Mouse (Mus musculus) cerebellum, adult 8-10 months (tissue): ENCODE data around the gene Tnnt3.
A peak's percentile ranks its signal among the peaks of the same experiment; 100 is the strongest.

Experiments
- DNase-seq: peaks from one replicate; pipeline ENCODE4 v3.0.0; 2022

Tnnt3 gene

DNA sequence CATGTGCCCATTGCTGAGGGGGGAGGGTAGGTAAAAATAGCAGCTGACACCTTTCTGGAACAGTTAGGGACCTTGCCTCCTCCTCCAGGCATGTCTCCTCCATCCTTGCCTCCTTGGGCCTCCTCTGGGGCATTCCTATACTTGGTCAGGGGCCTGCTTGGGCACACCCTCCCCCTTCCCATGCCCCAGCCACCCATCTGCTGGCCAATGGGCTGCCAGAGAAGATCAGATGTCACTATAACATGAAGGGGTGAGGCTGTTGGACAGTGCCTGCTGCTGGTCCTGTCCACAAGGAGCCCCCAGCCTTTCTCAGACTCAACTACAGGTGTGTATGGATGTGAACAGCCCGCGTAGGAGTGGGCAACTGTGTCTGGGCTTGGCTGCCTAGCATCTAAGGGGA is at the start of gene Tnnt3:
Gene Tnnt3 (plus strand): TSS at position 262 of the 400 bp plus-strand sequence.
- DNase-seq = no peak

DNA sequence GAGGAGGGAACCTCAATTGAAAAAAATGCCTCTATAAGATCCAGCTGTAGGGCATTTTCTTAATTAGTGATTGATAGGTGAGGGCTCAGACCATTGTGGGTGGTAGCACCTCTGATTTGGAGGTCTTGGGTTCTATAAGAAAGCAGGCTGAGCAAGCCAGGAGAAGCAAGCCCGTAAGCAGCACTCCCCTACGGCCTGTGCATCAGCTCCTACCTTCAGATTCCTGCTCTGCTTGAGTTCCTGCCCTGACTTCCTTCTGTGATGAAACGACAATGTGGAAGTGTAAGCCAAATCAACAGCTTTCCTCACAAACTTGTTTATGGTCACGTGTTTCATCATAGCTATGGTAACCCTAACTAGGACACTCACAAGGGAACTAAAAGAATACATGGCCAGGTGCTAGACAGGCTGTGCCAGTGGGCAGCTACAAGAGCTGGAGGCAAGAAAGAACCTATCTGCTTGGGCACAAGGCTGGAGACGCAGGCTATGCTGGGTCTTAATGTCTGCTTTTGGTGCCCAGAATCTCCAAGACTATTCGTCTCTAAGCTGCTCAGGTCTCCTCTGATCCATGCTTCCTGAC is 49.5 kb upstream of the Tnnt3 start:
- no peak for DNase-seq

DNA sequence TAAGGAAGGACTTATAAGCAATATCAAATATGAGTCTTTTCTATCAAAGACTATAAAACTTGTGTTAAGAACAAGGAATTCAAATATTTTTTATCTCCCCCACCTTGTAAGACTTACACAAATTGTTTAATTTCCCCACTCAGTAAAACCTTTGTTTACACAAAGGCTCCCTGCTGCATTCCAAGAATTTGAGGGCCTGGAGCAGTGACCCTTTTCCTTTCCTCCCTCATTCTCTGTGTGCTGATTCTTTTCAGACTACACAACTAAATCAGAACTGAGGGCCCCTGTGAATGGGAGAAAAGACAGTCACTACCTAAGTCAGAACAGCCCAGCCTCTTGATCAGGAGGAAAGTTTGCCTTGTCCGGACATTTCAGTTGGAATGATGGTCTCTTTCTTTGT is 43.9 kb upstream of the Tnnt3 start:
- DNase-seq = no peak

DNA sequence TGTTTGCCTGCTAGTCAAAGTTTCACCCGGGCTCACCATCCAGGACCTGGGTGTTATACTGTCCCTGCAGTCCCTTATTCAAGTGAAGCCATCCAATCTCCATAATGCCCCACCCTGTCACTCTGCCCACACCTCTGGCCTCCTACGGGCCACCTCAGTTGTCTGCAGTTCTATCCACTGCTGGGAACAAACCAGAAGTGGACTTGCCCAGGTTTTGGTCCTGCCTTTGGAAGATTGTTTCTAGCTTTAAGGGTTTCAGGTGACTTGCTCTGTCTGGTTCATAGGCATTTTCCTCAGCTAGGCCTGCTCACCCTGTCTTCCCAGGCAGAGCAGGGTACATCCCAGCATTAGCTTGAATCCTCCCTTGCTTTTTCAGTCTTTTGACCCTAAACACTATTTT is 43.4 kb upstream of the Tnnt3 start:
- no peak for DNase-seq

DNA sequence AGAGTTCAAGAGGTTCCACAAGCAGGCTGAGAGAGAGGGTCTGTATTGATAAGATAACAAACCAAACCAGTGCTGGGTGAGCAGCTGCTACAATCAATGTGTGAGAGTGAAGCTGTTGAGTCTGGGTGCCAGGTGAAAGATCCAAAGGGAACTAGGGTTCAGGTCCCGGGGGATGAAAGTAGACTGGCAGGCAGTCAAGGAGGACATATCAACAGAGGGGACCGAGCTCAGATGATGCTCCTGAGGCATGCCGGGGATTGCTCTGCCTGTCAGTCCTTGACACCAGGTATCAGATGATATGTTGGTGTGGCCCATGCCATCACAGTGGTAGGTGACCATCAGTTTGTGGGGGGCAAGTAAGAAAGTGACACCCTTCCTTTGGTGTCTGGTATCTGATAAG is 41.8 kb upstream of the Tnnt3 start:
- DNase-seq = no peak

DNA sequence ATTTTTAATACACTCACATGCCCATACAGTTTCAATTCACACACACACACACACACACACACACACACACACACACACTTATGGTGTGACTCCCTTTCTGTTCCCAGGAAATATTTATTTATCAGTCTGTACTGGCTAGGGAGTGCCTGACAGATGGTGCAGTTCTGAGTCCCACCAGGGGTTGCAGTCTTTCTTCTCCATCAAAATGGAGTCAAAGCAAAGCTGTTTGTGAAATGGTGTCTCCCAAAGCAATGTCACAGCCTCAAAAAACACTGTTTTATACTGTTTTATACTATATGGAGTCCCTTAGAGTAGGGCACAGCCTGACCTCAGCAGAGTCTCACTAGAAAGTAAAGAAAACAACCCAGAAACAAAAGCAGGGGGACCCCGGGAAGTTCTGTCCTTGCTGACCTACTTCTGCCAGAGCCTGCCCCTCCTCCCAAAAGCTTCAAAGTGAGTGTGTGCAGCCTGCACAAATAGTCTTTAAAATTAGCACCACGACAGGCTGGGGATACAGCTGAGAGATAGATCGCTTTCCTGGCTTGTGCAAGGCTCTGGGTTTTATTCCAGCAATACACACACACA is 41.3 kb upstream of the Tnnt3 start:
- DNase-seq = peak; percentile 76

- no peak for DNase-seq
Measured at GRCm38 (mm10) chr7:142458026-142458425, 40.6 kb upstream of the Tnnt3 start.

DNA sequence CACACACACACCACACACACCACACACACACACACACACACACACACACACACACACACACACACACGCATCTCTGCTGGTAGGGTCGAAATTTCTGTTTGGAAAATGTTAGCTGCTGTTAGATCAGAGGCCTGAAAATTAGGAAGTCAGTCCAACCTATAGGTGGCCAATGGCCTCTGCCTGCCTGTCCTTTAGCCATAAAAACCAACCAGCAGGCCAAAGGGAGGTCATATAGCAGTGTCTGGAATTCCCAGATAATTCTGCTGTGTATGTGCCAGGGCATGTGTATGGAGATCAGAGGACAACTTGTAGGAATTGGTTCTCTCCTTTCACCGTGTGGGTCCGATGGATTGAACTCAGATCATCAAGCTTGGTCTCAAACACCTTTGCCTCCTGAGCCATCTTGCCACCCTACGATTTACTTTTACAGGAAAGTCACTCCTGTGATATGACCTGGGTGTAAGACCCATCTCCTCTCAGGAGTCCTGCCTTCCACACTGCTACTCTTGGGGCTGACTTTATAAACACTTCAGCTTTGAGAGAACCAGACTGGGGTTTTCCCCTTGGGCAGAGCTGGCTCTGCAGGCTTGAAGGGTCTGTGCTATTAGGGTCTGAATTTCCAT is 39.8 kb upstream of the Tnnt3 start:
- DNase-seq = no peak

- no peak for DNase-seq
Measured at GRCm38 (mm10) chr7:142459299-142459691, 39.3 kb upstream of the Tnnt3 start.

DNA sequence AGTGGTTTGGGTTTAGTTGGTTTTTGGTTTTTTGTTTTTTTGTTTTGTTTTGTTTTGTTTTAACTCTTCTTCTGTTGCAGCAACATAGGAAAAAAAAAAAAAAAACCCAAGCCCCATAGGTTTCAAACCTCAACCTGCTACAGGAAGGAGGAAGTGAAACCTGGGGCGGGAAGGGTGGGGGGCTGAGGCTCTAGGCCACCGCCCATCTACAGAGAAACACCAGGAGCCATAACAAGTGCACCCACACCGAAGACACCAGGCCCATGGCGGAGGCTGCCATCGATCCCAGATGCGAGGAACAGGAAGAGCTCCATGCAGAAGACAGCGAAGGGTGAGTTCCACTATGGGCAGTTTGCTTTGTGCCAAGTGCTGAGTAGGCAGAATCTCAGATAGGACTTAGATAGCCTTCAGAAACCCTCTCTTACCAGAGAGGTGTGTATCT is 38.0 kb upstream of the Tnnt3 start, which contains the start of gene Lsp1:
Gene Lsp1 (plus strand): TSS at position 174 of the 442 bp plus-strand sequence.
- no peak for DNase-seq

GRCm38 (mm10) chr7:142461446-142461845 is 37.2 kb upstream of the Tnnt3 start:
- no peak for DNase-seq

DNA sequence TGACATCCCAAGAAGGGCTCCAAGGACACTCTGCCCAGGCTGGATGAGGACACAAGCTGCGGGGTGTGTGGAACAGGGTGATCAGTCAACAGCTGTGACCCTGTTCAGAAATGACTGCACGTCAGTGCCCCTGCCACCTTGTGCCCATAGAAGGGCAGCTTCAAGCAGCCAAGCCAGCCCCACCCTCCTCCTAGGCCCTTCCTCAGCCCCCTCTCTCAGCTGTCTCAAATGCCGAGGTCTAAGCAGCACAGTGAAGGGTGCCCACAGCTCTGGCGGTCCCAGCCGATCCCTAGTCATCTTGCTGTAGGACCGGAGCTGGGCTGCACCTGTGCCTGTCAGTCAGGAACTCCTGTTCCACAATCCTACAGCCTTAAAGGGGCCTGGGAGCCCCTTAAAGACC is 36.4 kb upstream of the Tnnt3 start:
- no peak for DNase-seq

- no peak for DNase-seq
Measured at GRCm38 (mm10) chr7:142462594-142463078, 36.0 kb upstream of the Tnnt3 start.

DNA sequence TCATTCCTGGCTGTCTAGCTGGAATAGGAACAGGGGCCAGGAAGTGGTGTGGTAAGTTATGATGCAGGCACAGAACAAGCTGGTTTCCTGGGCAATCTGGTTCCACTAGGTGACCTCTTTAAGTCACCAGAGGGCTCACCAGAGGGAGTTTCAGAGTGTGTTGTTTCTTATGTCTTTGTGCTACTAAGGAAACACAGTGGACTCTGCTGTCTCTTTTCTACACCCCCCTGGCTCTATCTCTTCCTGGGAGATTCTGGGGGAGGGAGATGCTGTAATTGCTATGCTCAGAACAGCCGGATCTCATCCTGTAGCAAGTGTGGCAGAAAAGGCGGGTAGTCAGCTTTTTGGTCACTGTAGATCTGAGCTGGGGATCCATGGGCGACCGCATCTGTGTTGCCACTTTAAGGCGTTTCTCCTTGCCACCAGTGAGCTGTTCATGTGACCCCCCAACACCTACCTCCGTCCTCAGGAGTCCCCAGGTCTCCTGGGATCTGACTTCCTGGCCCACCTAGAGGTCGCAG is 28.4 kb upstream of the Tnnt3 start:
- no peak for DNase-seq

DNA sequence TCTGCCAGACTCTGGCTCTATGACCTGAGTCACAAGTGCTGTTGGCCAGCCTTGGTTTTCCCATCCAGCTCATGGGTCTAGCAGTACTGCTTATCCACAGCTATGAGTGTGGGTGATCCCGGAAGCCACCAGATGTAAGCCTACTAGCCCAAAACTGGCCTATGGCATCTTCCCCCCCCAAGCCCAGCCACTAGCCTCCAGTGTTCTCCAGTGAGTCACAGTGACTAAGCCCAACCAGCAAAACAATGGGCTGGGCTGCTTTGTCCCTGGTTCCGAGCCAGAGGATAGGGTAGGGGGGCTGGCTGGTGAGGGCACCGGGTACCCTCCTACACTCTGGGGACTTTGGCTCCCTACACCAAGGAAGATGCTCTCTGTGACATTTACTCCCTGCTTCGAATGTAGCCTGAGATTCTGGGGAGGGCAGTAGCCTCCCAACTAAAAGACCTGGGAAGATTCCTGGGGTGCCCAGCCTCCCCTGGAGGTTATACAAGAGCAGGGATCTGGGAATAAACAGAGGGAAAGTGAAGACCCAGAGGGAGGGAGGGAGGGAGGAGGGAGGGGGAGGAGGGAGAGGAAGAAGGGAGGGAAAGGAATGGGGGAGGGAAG is 27.7 kb upstream of the Tnnt3 start:
- DNase-seq = no peak

GRCm38 (mm10) chr7:142471414-142471861 is 27.2 kb upstream of the Tnnt3 start:
- no peak for DNase-seq

GRCm38 (mm10) chr7:142471884-142472570 is 26.6 kb upstream of the Tnnt3 start:
- DNase-seq = no peak

- no peak for DNase-seq
Measured at GRCm38 (mm10) chr7:142472936-142473335, 25.7 kb upstream of the Tnnt3 start.

DNA sequence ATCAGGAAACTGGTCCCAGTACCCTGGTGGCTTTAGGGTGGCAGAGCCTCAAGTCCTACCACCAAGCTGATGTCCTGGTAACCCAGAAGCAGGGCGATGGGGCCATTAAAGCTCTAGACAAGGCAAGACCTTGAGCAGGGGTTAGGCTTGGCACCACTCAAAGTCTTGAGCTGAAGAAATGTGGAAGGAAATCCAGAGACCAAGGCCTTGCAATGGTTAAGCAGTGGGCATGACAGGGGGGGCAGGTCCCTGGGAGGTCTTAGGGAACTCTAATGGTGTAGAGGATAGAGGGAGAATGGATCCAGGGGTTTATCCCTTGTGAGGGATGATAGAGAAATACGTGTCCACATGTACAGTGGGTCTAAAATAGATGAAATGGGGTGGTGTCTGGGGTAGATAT is 25.2 kb upstream of the Tnnt3 start:
- DNase-seq = no peak

DNA sequence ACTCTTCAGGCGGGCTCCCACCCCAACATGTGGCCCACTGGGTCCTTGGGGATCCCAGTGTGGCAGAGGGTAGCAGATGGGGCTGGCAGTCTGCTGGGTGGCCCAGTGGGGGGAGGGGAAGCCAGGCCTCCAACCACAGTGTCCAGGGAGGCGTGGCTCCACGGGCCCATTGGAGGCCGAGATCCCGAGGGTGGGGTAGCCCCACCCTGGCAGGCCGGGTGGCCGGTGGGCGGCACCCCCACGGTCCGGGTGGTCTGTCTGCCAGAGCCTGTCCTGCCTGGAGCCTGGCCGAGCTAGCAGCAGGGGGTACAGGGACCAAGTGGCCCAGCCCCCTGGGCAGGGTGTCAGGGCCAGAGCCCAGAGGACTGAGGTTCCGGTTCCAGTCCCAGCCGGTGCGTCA is 23.8 kb upstream of the Tnnt3 start:
- no peak for DNase-seq

DNA sequence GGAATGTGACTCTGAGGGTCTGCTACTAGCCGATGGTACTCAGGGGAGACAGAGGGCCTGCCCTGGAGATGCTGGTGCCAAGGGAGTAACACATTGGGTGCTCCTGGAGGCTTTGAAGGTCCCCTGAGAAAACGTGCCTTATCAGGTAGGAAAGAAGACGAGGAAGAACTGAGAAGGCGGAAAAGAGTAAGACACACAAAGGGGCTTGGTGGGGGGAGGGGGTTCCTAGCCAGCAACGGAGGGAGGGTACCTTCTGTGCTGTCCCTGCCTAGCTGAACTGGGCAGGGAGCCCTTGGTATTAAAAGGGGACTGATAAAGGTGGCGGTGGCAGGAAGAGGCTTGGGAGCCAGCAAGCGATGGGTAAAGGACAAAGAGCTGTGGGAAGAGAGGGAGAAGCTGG is 23.0 kb upstream of the Tnnt3 start:
- DNase-seq = no peak

- DNase-seq = no peak
Measured at GRCm38 (mm10) chr7:142476271-142476670, 22.4 kb upstream of the Tnnt3 start.
